Mouse (Mus musculus): ENCODE results near the gene Cab39l. TPM values are rescaled to one million over a fixed set of nuclear protein-coding genes. Genes with fewer than 3 reads are reported as not detected.
"Not testable (repeated sequence)": the region's sequence is repeated elsewhere in the genome, so short reads cannot be mapped to it uniquely, and the experiment has no call there.

Gene Cab39l
- polyA plus RNA-seq, 1 experiment from 2014 or later: 44.6 TPM

GRCm38 (mm10) chr14:59597398-59598259, 156.9 kb downstream of the Cab39l start, which contains the start of gene Cdadc1:
TSS of gene Cdadc1 (minus strand) at chr14:59597959.
- peaks cover 7% of the 10 kb centered on the region; the same call in 1 of the 2 replicates for H3K4me1 ChIP-seq (ENCODE audit: insufficient read depth)
- no peaks in the 10 kb centered on the region for H3K27me3 ChIP-seq (ENCODE audit: insufficient read depth, low read length)
- H3K36me3 ChIP-seq (ENCODE audit: insufficient read depth): peaks cover 2% of the 10 kb centered on the region; the same call in 1 of the 2 replicates
- under 1% methylated on average over 47 of the region's 48 CpGs for WGBS
- peak within 1 kb of the TSS; percentile 78 for H3K9ac ChIP-seq
- H3K27ac ChIP-seq (ENCODE audit: low read depth): peak within 1 kb of the TSS; percentile 67; the same call in 1 of the 2 replicates
- peak; percentile 96 for DNase-seq
- peak; percentile 88 for ATAC-seq (ENCODE audit: insufficient read depth)
- peak within 1 kb of the TSS; percentile 90 for H3K4me3 ChIP-seq (ENCODE audit: low read depth, low read length)
- H3K9me3 ChIP-seq (ENCODE audit: low read depth, low read length): no peaks in the 10 kb centered on the region
- peak within 1 kb of the TSS; percentile 88 for H3K4me2 ChIP-seq
- TF ChIP-seq CTCF (IDR thresholded peaks at IDR 0.05; ENCODE audit: low read depth): peak; percentile 33

- Histone ChIP-seq H3K4me3 (ENCODE audit: low read depth, low read length) (peak overlapping the region; percentile 90), H3K36me3 (ENCODE audit: insufficient read depth) (no peaks in the 10 kb centered on the region; the same call in 1 of the 2 replicates), H3K27me3 (ENCODE audit: insufficient read depth, low read length) (no peaks in the 10 kb centered on the region; the same call in 1 of the 2 replicates), H3K9me3 (ENCODE audit: low read depth, low read length) (no peaks in the 10 kb centered on the region), H3K4me2 (peak overlapping the region; percentile 88), H3K27ac (ENCODE audit: low read depth) (0 out of 2 replicates have a peak overlapping the region, but pooled peaks have one; percentile 15), H3K9ac (peak overlapping the region; percentile 78), H3K4me1 (ENCODE audit: insufficient read depth) (peaks cover 7% of the 10 kb centered on the region; the same call in 1 of the 2 replicates)
- no peak for TF ChIP-seq CTCF (IDR thresholded peaks at IDR 0.05; ENCODE audit: low read depth)
- DNase-seq (no peak), ATAC-seq (ENCODE audit: insufficient read depth) (peak; percentile 33; the same call in 1 of the 2 replicates)
- 1% methylated on average over 8 of the region's 8 CpGs for WGBS
These were observed 157.5 kb downstream of the Cab39l start for GRCm38 (mm10) chr14:59598260-59598627.

GRCm38 (mm10) chr14:59604002-59604645, 163.4 kb downstream of the Cab39l start:
- DNase-seq (peak; percentile 70), ATAC-seq (ENCODE audit: insufficient read depth) (peak; percentile 38; the same call in 1 of the 2 replicates)
- WGBS: 55% methylated on average over 5 of the region's 5 CpGs
- H3K9ac ChIP-seq: no peak overlapping the region
- TF ChIP-seq CTCF (IDR thresholded peaks at IDR 0.05; ENCODE audit: low read depth): peak; percentile 64
- H3K36me3 ChIP-seq (ENCODE audit: insufficient read depth): no peaks in the 10 kb centered on the region
- H3K9me3 ChIP-seq (ENCODE audit: low read depth, low read length): no peaks in the 10 kb centered on the region
- H3K27ac ChIP-seq (ENCODE audit: low read depth): no peak overlapping the region
- no peak overlapping the region for H3K4me2 ChIP-seq
- H3K27me3 ChIP-seq (ENCODE audit: insufficient read depth, low read length): no peaks in the 10 kb centered on the region; the same call in 1 of the 2 replicates
- no peak overlapping the region for H3K4me3 ChIP-seq (ENCODE audit: low read depth, low read length)
- H3K4me1 ChIP-seq (ENCODE audit: insufficient read depth): no peaks in the 10 kb centered on the region

- 12% methylated on average over 5 of the region's 5 CpGs for WGBS
- no peak overlapping the region for H3K4me3 ChIP-seq (ENCODE audit: low read depth, low read length)
These were observed 165.0 kb downstream of the Cab39l start for GRCm38 (mm10) chr14:59605671-59606353.

GRCm38 (mm10) chr14:59607021-59607420, 166.2 kb downstream of the Cab39l start:
- H3K36me3 ChIP-seq (ENCODE audit: insufficient read depth): no peaks in the 10 kb centered on the region
- no peaks in the 10 kb centered on the region for H3K4me1 ChIP-seq (ENCODE audit: insufficient read depth)
- no peak overlapping the region for H3K9ac ChIP-seq
- no peak for TF ChIP-seq CTCF (IDR thresholded peaks at IDR 0.05; ENCODE audit: low read depth)
- DNase-seq (no peak), ATAC-seq (ENCODE audit: insufficient read depth) (no peak)
- no peak overlapping the region for H3K4me3 ChIP-seq (ENCODE audit: low read depth, low read length)
- no peak overlapping the region for H3K27ac ChIP-seq (ENCODE audit: low read depth)
- no peaks in the 10 kb centered on the region for H3K9me3 ChIP-seq (ENCODE audit: low read depth, low read length)
- no peak overlapping the region for H3K4me2 ChIP-seq
- H3K27me3 ChIP-seq (ENCODE audit: insufficient read depth, low read length): no peaks in the 10 kb centered on the region; the same call in 1 of the 2 replicates
- WGBS: 49% methylated on average over 3 of the region's 3 CpGs

More at GRCm38 (mm10) chr14:59605671-59606353, 165.0 kb downstream of the Cab39l start:
- Histone ChIP-seq H3K9ac (no peak overlapping the region), H3K27ac (ENCODE audit: low read depth) (no peak overlapping the region), H3K4me1 (ENCODE audit: insufficient read depth) (no peaks in the 10 kb centered on the region), H3K36me3 (ENCODE audit: insufficient read depth) (no peaks in the 10 kb centered on the region), H3K4me2 (no peak overlapping the region), H3K27me3 (ENCODE audit: insufficient read depth, low read length) (no peaks in the 10 kb centered on the region; the same call in 1 of the 2 replicates), H3K9me3 (ENCODE audit: low read depth, low read length) (no peaks in the 10 kb centered on the region)
- ATAC-seq (ENCODE audit: insufficient read depth): peak; percentile 62
- TF ChIP-seq CTCF (IDR thresholded peaks at IDR 0.05; ENCODE audit: low read depth): peak; percentile 78
- peak; percentile 87 for DNase-seq

- H3K27me3 ChIP-seq (ENCODE audit: insufficient read depth, low read length): no peaks in the 10 kb centered on the region
- WGBS: 44% methylated on average over 14 of the region's 14 CpGs
- no peak overlapping the region for H3K4me2 ChIP-seq
- H3K4me1 ChIP-seq (ENCODE audit: insufficient read depth): no peaks in the 10 kb centered on the region
- ATAC-seq (ENCODE audit: insufficient read depth) (no peak), DNase-seq (peak; percentile 91)
- H3K9me3 ChIP-seq (ENCODE audit: low read depth, low read length): no peaks in the 10 kb centered on the region
- H3K9ac ChIP-seq: no peak overlapping the region
- H3K4me3 ChIP-seq (ENCODE audit: low read depth, low read length): no peak overlapping the region
- no peak overlapping the region for H3K27ac ChIP-seq (ENCODE audit: low read depth)
- H3K36me3 ChIP-seq (ENCODE audit: insufficient read depth): no peaks in the 10 kb centered on the region
- peak; percentile 75 for TF ChIP-seq CTCF (IDR thresholded peaks at IDR 0.05; ENCODE audit: low read depth)
These were observed 172.3 kb downstream of the Cab39l start for GRCm38 (mm10) chr14:59612920-59613625.

- not testable (repeated sequence) for ATAC-seq (ENCODE audit: insufficient read depth); H3K9ac ChIP-seq; H3K36me3 ChIP-seq (ENCODE audit: insufficient read depth); DNase-seq; H3K27me3 ChIP-seq (ENCODE audit: insufficient read depth, low read length); H3K27ac ChIP-seq (ENCODE audit: low read depth); H3K4me3 ChIP-seq (ENCODE audit: low read depth, low read length); H3K9me3 ChIP-seq (ENCODE audit: low read depth, low read length); H3K4me1 ChIP-seq (ENCODE audit: insufficient read depth); H3K4me2 ChIP-seq
- WGBS: 77% methylated on average over 3 of the region's 3 CpGs
These were observed 173.4 kb downstream of the Cab39l start for GRCm38 (mm10) chr14:59614149-59614548.
